Mouse (Mus musculus) liver, embryonic 11.5 days (tissue): ENCODE data around the gene Otp. TPM values are rescaled to one million over a fixed set of nuclear protein-coding genes. Genes with fewer than 3 reads are reported as not detected.
A peak's percentile ranks its signal among the peaks of the same experiment; 100 is the strongest.

Experiments used
- ATAC-seq: fragments of 200-750 bp; cut with Nextera tagmentation; replicated peaks from 2 replicates; pipeline ENCODE4 v1.8.0; 2017; ENCODE audit warnings: moderate number of reproducible peaks, mild to moderate bottlenecking, moderate TSS enrichment, moderate library complexity; ENCODE audit not compliant: low FRiP score
- DNase-seq: peaks from one replicate; pipeline ENCODE4 v3.0.0-alpha.2; 2017; ENCODE audit warnings: low spot score
- H3K27ac ChIP-seq: fragments of 300-500 bp; sonication (generic); 2 replicates; pipeline ENCODE4 v1.5.1; 2014; ENCODE audit warnings: mild to moderate bottlenecking, low read depth, low read length, control low read depth
- H3K27me3 ChIP-seq: fragments of 300-500 bp; sonication (generic); replicated peaks from 2 replicates; pipeline ENCODE4 v1.6.1; 2014; ENCODE audit warnings: low read length, mixed read lengths; ENCODE audit not compliant: control insufficient read depth, insufficient read depth
- H3K36me3 ChIP-seq: fragments of 300-500 bp; sonication (generic); 2 replicates; pipeline ENCODE4 v1.6.1; 2014; ENCODE audit warnings: mild to moderate bottlenecking, low read length, moderate library complexity, mixed read lengths; ENCODE audit not compliant: control insufficient read depth, insufficient read depth
- H3K4me1 ChIP-seq: fragments of 300-500 bp; sonication (generic); replicated peaks from 2 replicates; pipeline ENCODE4 v1.6.1; 2014; ENCODE audit warnings: low read length, mixed read lengths; ENCODE audit not compliant: control insufficient read depth, insufficient read depth
- H3K4me2 ChIP-seq: fragments of 300-500 bp; sonication (generic); 2 replicates; pipeline ENCODE4 v1.6.1; 2014; ENCODE audit warnings: mild to moderate bottlenecking, control low read depth, moderate library complexity
- H3K4me3 ChIP-seq: fragments of 300-500 bp; sonication (generic); 2 replicates; pipeline ENCODE4 v1.5.1; 2014; ENCODE audit warnings: low read depth, low read length, control low read depth
- H3K9ac ChIP-seq: fragments of 300-500 bp; sonication (generic); 2 replicates; pipeline ENCODE4 v1.6.1; 2014; ENCODE audit warnings: low read depth, low read length, control low read depth
- H3K9me3 ChIP-seq: fragments of 300-500 bp; sonication (generic); 2 replicates; pipeline ENCODE4 v1.6.1; 2016; ENCODE audit warnings: low read length, inconsistent platforms, mixed read lengths; ENCODE audit not compliant: control insufficient read depth
- WGBS: fragments of 180-500 bp; shearing (Covaris S2); extraction: QIAGEN DNeasy Blood & Tissue Kit; methylation state at CpG from one replicate; pipeline ENCODE4 v1.1.7; 2014; 5-methylcytosine and 5-hydroxymethylcytosine counted together
- polyA plus RNA-seq: library from polyadenylated mRNA; unstranded; fragments of >200 nt; fragmentation: Nextera tagmentation; extraction: Ambion mirVana; gene quantifications from 2 replicates; pipeline ENCODE4 v1.2.1, GENCODE M21; 2014

The Otp gene
- polyA plus RNA-seq, 1 experiment from 2014 or later = not detected

- H3K9me3 ChIP-seq = no peaks in the 10 kb centered on the region
- no peaks in the 10 kb centered on the region for H3K36me3 ChIP-seq
- WGBS = 2% methylated on average over 21 of the region's 21 CpGs
- no peak overlapping the region for H3K27ac ChIP-seq
- 0 out of 2 replicates have a peak, but pooled peaks cover 5% of the 10 kb centered on the region for H3K4me1 ChIP-seq
- H3K9ac ChIP-seq = no peak overlapping the region
- no peak overlapping the region for H3K4me3 ChIP-seq
- peaks cover 100% of the 10 kb centered on the region for H3K27me3 ChIP-seq
- H3K4me2 ChIP-seq = no peak overlapping the region
- ATAC-seq (no peak), DNase-seq (no peak)
Measured at GRCm38 (mm10) chr13:94870461-94871186, 4.8 kb upstream of the Otp start.

GRCm38 (mm10) chr13:94871806-94872320 is 3.5 kb upstream of the Otp start:
- ATAC-seq (no peak), DNase-seq (no peak)
- 5% methylated on average over 7 of the region's 7 CpGs for WGBS

GRCm38 (mm10) chr13:94872439-94872838 is 3.0 kb upstream of the Otp start:
- Histone ChIP-seq H3K4me3 (no peak overlapping the region), H3K36me3 (no peaks in the 10 kb centered on the region), H3K4me2 (no peak overlapping the region), H3K27ac (no peak overlapping the region), H3K9ac (no peak overlapping the region), H3K9me3 (no peaks in the 10 kb centered on the region), H3K27me3 (peaks cover 100% of the 10 kb centered on the region), H3K4me1 (0 out of 2 replicates have a peak, but pooled peaks cover 5% of the 10 kb centered on the region)
- WGBS = 1% methylated on average over 19 of the region's 19 CpGs
- DNase-seq (no peak), ATAC-seq (no peak)

More at GRCm38 (mm10) chr13:94871806-94872320, 3.5 kb upstream of the Otp start:
- H3K36me3 ChIP-seq = no peaks in the 10 kb centered on the region
- H3K9ac ChIP-seq = no peak overlapping the region
- H3K27me3 ChIP-seq = peaks cover 100% of the 10 kb centered on the region
- 0 out of 2 replicates have a peak, but pooled peaks cover 5% of the 10 kb centered on the region for H3K4me1 ChIP-seq
- no peak overlapping the region for H3K27ac ChIP-seq
- no peak overlapping the region for H3K4me3 ChIP-seq
- no peak overlapping the region for H3K4me2 ChIP-seq
- H3K9me3 ChIP-seq = no peaks in the 10 kb centered on the region

- Histone ChIP-seq H3K36me3 (no peaks in the 10 kb centered on the region), H3K27ac (no peak overlapping the region), H3K4me2 (no peak overlapping the region), H3K4me3 (no peak overlapping the region), H3K9ac (no peak overlapping the region), H3K27me3 (peaks cover 100% of the 10 kb centered on the region), H3K9me3 (no peaks in the 10 kb centered on the region), H3K4me1 (0 out of 2 replicates have a peak, but pooled peaks cover 5% of the 10 kb centered on the region)
- WGBS = 1% methylated on average over 54 of the region's 54 CpGs
- DNase-seq = peak; percentile 47
- no peak for ATAC-seq
Measured at GRCm38 (mm10) chr13:94873111-94874038, 2.0 kb upstream of the Otp start.

GRCm38 (mm10) chr13:94874039-94874425 is 1.4 kb upstream of the Otp start:
- Histone ChIP-seq H3K27me3 (peaks cover 95% of the 10 kb centered on the region), H3K27ac (no peak overlapping the region), H3K4me2 (no peak overlapping the region), H3K9ac (no peak overlapping the region), H3K4me3 (no peak overlapping the region), H3K9me3 (no peaks in the 10 kb centered on the region), H3K4me1 (no peaks in the 10 kb centered on the region), H3K36me3 (no peaks in the 10 kb centered on the region)
- WGBS = 3% methylated on average over 8 of the region's 8 CpGs
- no peak for DNase-seq
- ATAC-seq = no peak

GRCm38 (mm10) chr13:94874656-94875395 is 576 bp upstream of the Otp start:
- WGBS = 4% methylated on average over 23 of the region's 23 CpGs
- Histone ChIP-seq H3K4me3 (no peak overlapping the region), H3K4me2 (no peak overlapping the region)

GRCm38 (mm10) chr13:94876286-94877210 is 1.1 kb downstream of the Otp start:
- Histone ChIP-seq H3K9me3 (no peaks in the 10 kb centered on the region), H3K9ac (no peak overlapping the region), H3K4me3 (no peak overlapping the region), H3K27ac (no peak overlapping the region), H3K4me1 (no peaks in the 10 kb centered on the region), H3K4me2 (no peak overlapping the region), H3K27me3 (peaks cover 89% of the 10 kb centered on the region), H3K36me3 (no peaks in the 10 kb centered on the region)
- ATAC-seq = no peak
- DNase-seq = no peak
- 2% methylated on average over 30 of the region's 30 CpGs for WGBS

More at GRCm38 (mm10) chr13:94874656-94875395, 576 bp upstream of the Otp start:
- Histone ChIP-seq H3K9ac (no peak overlapping the region), H3K9me3 (no peaks in the 10 kb centered on the region), H3K36me3 (no peaks in the 10 kb centered on the region), H3K27me3 (peaks cover 89% of the 10 kb centered on the region), H3K27ac (no peak overlapping the region), H3K4me1 (no peaks in the 10 kb centered on the region)
- no peak for ATAC-seq
- no peak for DNase-seq
